Mouse (Mus musculus) lung, adult 2 months (tissue): Measurements from ENCODE around the gene Plek.

Source experiments
- CTCF ChIP-seq: fragments of 200-500 bp; IDR thresholded peaks from 2 replicates; pipeline ENCODE4 v1.5.1; 2011; ENCODE audit warnings: mild to moderate bottlenecking, low read length, control low read depth; ENCODE audit not compliant: insufficient read depth
- POLR2A ChIP-seq: fragments of 200-500 bp; IDR thresholded peaks from 2 replicates; pipeline ENCODE4 v1.6.1; 2011; ENCODE audit warnings: low read depth, mild to moderate bottlenecking, control low read depth, low read length, borderline replicate concordance; ENCODE audit errors: extremely low read depth

GRCm38 (mm10) chr11:17082953-17083352, 30.8 kb upstream of the Plek start:
- TF ChIP-seq POLR2A (no peak), CTCF (peak; percentile 12; the same call in 1 of the 2 replicates)
